Mouse (Mus musculus) bone marrow macrophage, adult 2 months (primary cell): ENCODE data around the gene Atf7.

Source experiments
- CTCF ChIP-seq: IDR thresholded peaks from 2 replicates; pipeline ENCODE4 v1.5.1; 2012; ENCODE audit warnings: low read depth, mild to moderate bottlenecking, low read length, moderate library complexity
- POLR2A ChIP-seq: IDR thresholded peaks from 2 replicates; pipeline ENCODE4 v1.6.1; 2012; ENCODE audit warnings: mild to moderate bottlenecking, low read depth, low read length, borderline replicate concordance

DNA sequence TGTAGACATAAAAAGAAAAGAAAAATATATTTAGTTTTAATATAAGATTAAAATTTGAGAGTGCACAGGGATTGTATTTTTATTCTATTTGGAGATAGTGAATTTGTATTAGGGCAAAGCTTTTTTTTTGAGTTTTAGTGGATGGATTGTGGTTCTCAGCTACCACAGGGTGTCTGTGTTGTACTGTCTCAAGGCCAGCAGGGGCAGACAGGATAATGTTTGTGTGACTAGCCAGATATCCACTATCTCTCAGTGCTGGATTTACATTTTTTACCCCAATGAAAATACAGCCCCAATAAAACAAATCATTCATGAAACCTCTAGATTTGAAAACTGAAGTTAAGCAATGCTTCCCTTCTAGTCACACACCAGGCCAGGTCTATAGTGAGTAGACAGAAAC lies 67.7 kb downstream of the Atf7 start:
- no peak for TF ChIP-seq CTCF
- no peak for TF ChIP-seq POLR2A
